Mouse (Mus musculus): ENCODE measurements around the gene Ccp110. TPM values are rescaled to one million over a fixed set of nuclear protein-coding genes. Genes with fewer than 3 reads are reported as not detected.

Gene Ccp110
- 19.6 and 20.9 TPM in 2 replicates for polyA plus RNA-seq (2014; fragmentation: Nextera tagmentation; extraction: Ambion mirVana)

GRCm38 (mm10) chr7:118712228-118713173, at the start of gene Ccp110:
TSS of gene Ccp110 (plus strand) at chr7:118712552.
- ATAC-seq (ENCODE audit: low read depth) = peak; percentile 98
- H3K36me3 ChIP-seq (ENCODE audit: control insufficient read depth, insufficient read depth, low read length) = peaks cover 9% of the 10 kb centered on the region; the same call in 1 of the 2 replicates
- H3K4me3 ChIP-seq (ENCODE audit: low read depth, low read length) = peak within 1 kb of the TSS; percentile 81
- WGBS = under 1% methylated on average over 48 of the region's 48 CpGs
- H3K9me3 ChIP-seq (ENCODE audit: control insufficient read depth, low read length) = no peaks in the 10 kb centered on the region
- H3K9ac ChIP-seq (replicated peaks; ENCODE audit: low read depth, low read length) = peak within 1 kb of the TSS; percentile 67
- no peaks in the 10 kb centered on the region for H3K27me3 ChIP-seq (ENCODE audit: control insufficient read depth, insufficient read depth, low read length)
- peaks cover 10% of the 10 kb centered on the region for H3K4me1 ChIP-seq (ENCODE audit: control insufficient read depth, insufficient read depth, low read length)
- peak within 1 kb of the TSS; percentile 78; the same call in 1 of the 2 replicates for H3K27ac ChIP-seq (ENCODE audit: low read depth, low read length)
- H3K4me2 ChIP-seq (ENCODE audit: low read depth, low read length) = peak within 1 kb of the TSS; percentile 55

GRCm38 (mm10) chr7:118667773-118668172, 44.6 kb upstream of the Ccp110 start:
- Histone ChIP-seq H3K9me3 (ENCODE audit: control insufficient read depth, low read length) (no peaks in the 10 kb centered on the region), H3K9ac (replicated peaks; ENCODE audit: low read depth, low read length) (no peak overlapping the region), H3K36me3 (ENCODE audit: control insufficient read depth, insufficient read depth, low read length) (no peaks in the 10 kb centered on the region), H3K4me1 (ENCODE audit: control insufficient read depth, insufficient read depth, low read length) (no peaks in the 10 kb centered on the region), H3K27me3 (ENCODE audit: control insufficient read depth, insufficient read depth, low read length) (no peaks in the 10 kb centered on the region), H3K4me3 (ENCODE audit: low read depth, low read length) (no peak overlapping the region), H3K27ac (ENCODE audit: low read depth, low read length) (no peak overlapping the region), H3K4me2 (ENCODE audit: low read depth, low read length) (no peak overlapping the region)
- no peak for ATAC-seq (ENCODE audit: low read depth)
- WGBS = 92% methylated on average over 2 of the region's 2 CpGs

DNA sequence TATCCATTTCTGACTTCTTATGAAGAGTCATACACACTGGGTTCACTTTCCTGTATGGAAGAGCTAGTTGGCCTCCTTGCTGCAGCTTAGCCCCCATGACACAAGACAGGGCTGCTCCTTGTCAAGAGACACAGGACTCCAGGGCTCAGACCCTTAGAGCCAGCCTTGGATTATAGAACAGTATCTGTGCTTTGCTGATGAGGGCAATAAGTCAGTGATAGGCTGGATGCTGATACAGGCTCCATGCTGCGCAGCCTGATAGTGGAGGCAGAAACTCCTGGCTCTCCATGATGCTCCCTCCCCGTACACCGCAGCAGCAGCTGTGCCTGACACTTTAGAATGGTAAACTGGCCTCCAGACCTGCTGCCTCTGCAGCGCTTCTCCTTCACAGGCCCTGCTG, 42.2 kb upstream of the Ccp110 start:
- Histone ChIP-seq H3K36me3 (ENCODE audit: control insufficient read depth, insufficient read depth, low read length) (no peaks in the 10 kb centered on the region), H3K9ac (replicated peaks; ENCODE audit: low read depth, low read length) (no peak overlapping the region), H3K4me2 (ENCODE audit: low read depth, low read length) (no peak overlapping the region), H3K27me3 (ENCODE audit: control insufficient read depth, insufficient read depth, low read length) (no peaks in the 10 kb centered on the region), H3K4me1 (ENCODE audit: control insufficient read depth, insufficient read depth, low read length) (no peaks in the 10 kb centered on the region), H3K9me3 (ENCODE audit: control insufficient read depth, low read length) (no peaks in the 10 kb centered on the region), H3K27ac (ENCODE audit: low read depth, low read length) (no peak overlapping the region), H3K4me3 (ENCODE audit: low read depth, low read length) (no peak overlapping the region)
- ATAC-seq (ENCODE audit: low read depth) = no peak
- 75% methylated on average over 4 of the region's 4 CpGs for WGBS

DNA sequence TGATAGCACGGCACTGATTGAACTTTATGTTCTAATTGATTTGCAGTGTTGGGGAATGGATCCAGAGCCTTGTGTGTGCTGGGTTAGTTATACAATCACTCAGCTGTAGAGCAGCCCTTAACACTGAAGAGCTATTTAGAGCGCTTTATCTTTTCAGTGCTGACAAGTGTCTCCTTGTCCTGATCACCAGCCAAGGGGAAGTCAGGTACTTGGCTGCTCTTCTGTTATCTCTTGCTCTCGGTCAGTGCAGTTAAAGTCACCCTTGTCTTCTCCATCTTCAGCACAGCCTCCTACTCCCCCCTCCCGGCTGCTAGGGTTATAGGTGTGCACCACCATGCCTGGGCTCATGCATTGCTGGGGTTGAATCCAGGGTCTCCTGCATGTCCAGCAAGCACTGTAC, 35.5 kb upstream of the Ccp110 start:
- Histone ChIP-seq H3K27ac (ENCODE audit: low read depth, low read length) (no peak overlapping the region), H3K4me1 (ENCODE audit: control insufficient read depth, insufficient read depth, low read length) (no peaks in the 10 kb centered on the region), H3K9ac (replicated peaks; ENCODE audit: low read depth, low read length) (no peak overlapping the region), H3K4me3 (ENCODE audit: low read depth, low read length) (no peak overlapping the region), H3K36me3 (ENCODE audit: control insufficient read depth, insufficient read depth, low read length) (no peaks in the 10 kb centered on the region), H3K9me3 (ENCODE audit: control insufficient read depth, low read length) (no peaks in the 10 kb centered on the region), H3K4me2 (ENCODE audit: low read depth, low read length) (no peak overlapping the region), H3K27me3 (ENCODE audit: control insufficient read depth, insufficient read depth, low read length) (no peaks in the 10 kb centered on the region)
- ATAC-seq (ENCODE audit: low read depth) = no peak
- WGBS = 88% methylated on average over 4 of the region's 4 CpGs

DNA sequence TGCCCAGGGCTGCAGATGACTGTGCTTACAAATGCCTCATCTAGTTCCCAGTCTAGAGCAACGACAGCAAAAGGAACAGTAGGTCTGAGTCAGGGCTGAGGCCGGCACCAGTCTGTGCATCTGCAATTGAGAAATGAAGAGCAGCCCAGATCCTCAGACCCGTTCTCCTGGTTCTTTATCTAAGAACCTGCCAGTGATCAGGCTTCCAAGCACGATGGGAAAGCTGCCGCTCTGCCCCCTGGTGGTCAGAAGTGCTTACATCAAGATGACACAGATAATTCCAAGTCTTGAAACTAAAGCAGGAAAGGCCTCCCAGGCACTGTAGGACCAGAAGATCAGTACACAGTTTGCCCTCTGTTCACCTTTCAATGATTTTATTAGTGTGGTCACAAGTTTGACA, 24.2 kb upstream of the Ccp110 start:
- H3K4me1 ChIP-seq (ENCODE audit: control insufficient read depth, insufficient read depth, low read length) = no peaks in the 10 kb centered on the region
- no peak overlapping the region for H3K9ac ChIP-seq (replicated peaks; ENCODE audit: low read depth, low read length)
- H3K4me3 ChIP-seq (ENCODE audit: low read depth, low read length) = no peak overlapping the region
- peak; percentile 54 for ATAC-seq (ENCODE audit: low read depth)
- no peaks in the 10 kb centered on the region for H3K27me3 ChIP-seq (ENCODE audit: control insufficient read depth, insufficient read depth, low read length)
- H3K4me2 ChIP-seq (ENCODE audit: low read depth, low read length) = no peak overlapping the region
- no peaks in the 10 kb centered on the region for H3K9me3 ChIP-seq (ENCODE audit: control insufficient read depth, low read length)
- peaks cover 36% of the 10 kb centered on the region for H3K36me3 ChIP-seq (ENCODE audit: control insufficient read depth, insufficient read depth, low read length)
- WGBS = 18% methylated on average over 5 of the region's 5 CpGs
- H3K27ac ChIP-seq (ENCODE audit: low read depth, low read length) = no peak overlapping the region

GRCm38 (mm10) chr7:118689088-118689487, 23.3 kb upstream of the Ccp110 start:
- H3K4me1 ChIP-seq (ENCODE audit: control insufficient read depth, insufficient read depth, low read length) = no peaks in the 10 kb centered on the region
- H3K4me2 ChIP-seq (ENCODE audit: low read depth, low read length) = no peak overlapping the region
- no peaks in the 10 kb centered on the region for H3K27me3 ChIP-seq (ENCODE audit: control insufficient read depth, insufficient read depth, low read length)
- H3K4me3 ChIP-seq (ENCODE audit: low read depth, low read length) = no peak overlapping the region
- H3K36me3 ChIP-seq (ENCODE audit: control insufficient read depth, insufficient read depth, low read length) = peaks cover 40% of the 10 kb centered on the region
- ATAC-seq (ENCODE audit: low read depth) = no peak
- H3K27ac ChIP-seq (ENCODE audit: low read depth, low read length) = no peak overlapping the region
- no peak overlapping the region for H3K9ac ChIP-seq (replicated peaks; ENCODE audit: low read depth, low read length)
- 85% methylated on average over 7 of the region's 7 CpGs for WGBS
- H3K9me3 ChIP-seq (ENCODE audit: control insufficient read depth, low read length) = no peaks in the 10 kb centered on the region

- no peaks in the 10 kb centered on the region for H3K4me1 ChIP-seq (ENCODE audit: control insufficient read depth, insufficient read depth, low read length)
- H3K9ac ChIP-seq (replicated peaks; ENCODE audit: low read depth, low read length) = no peak overlapping the region
- H3K27me3 ChIP-seq (ENCODE audit: control insufficient read depth, insufficient read depth, low read length) = no peaks in the 10 kb centered on the region
- H3K9me3 ChIP-seq (ENCODE audit: control insufficient read depth, low read length) = no peaks in the 10 kb centered on the region
- 90% methylated on average over 2 of the region's 2 CpGs for WGBS
- peaks cover 55% of the 10 kb centered on the region for H3K36me3 ChIP-seq (ENCODE audit: control insufficient read depth, insufficient read depth, low read length)
- H3K27ac ChIP-seq (ENCODE audit: low read depth, low read length) = no peak overlapping the region
- no peak overlapping the region for H3K4me3 ChIP-seq (ENCODE audit: low read depth, low read length)
- ATAC-seq (ENCODE audit: low read depth) = no peak
- no peak overlapping the region for H3K4me2 ChIP-seq (ENCODE audit: low read depth, low read length)
These were observed 21.1 kb upstream of the Ccp110 start for GRCm38 (mm10) chr7:118691287-118691686.

- no peaks in the 10 kb centered on the region for H3K9me3 ChIP-seq (ENCODE audit: control insufficient read depth, low read length)
- H3K4me2 ChIP-seq (ENCODE audit: low read depth, low read length) = no peak overlapping the region
- peaks cover 47% of the 10 kb centered on the region for H3K36me3 ChIP-seq (ENCODE audit: control insufficient read depth, insufficient read depth, low read length)
- H3K4me1 ChIP-seq (ENCODE audit: control insufficient read depth, insufficient read depth, low read length) = no peaks in the 10 kb centered on the region
- H3K27me3 ChIP-seq (ENCODE audit: control insufficient read depth, insufficient read depth, low read length) = no peaks in the 10 kb centered on the region
- no peak overlapping the region for H3K27ac ChIP-seq (ENCODE audit: low read depth, low read length)
- WGBS = 97% methylated on average over 6 of the region's 6 CpGs
- H3K4me3 ChIP-seq (ENCODE audit: low read depth, low read length) = no peak overlapping the region
- no peak for ATAC-seq (ENCODE audit: low read depth)
- no peak overlapping the region for H3K9ac ChIP-seq (replicated peaks; ENCODE audit: low read depth, low read length)
These were observed 16.2 kb upstream of the Ccp110 start for GRCm38 (mm10) chr7:118696146-118696545.

DNA sequence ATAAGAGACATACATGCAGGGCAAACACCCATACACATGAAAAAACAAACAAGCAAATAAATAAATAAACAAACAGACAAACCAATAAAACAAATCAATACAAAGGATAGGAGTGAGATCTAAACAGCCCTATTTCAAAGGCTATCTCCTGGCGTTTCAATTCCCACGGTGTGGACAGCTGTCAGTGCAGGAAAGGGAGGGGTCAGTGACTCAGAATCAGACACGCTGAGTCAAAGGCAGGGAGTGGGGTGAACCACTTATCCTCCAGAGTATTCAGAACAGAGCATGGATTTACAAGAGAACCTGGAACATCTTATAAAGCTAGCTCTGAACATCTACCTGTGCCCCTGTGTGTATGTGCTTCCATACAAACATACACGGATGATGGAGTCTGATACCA, 15.2 kb upstream of the Ccp110 start:
- no peak overlapping the region for H3K9ac ChIP-seq (replicated peaks; ENCODE audit: low read depth, low read length)
- peaks cover 43% of the 10 kb centered on the region for H3K36me3 ChIP-seq (ENCODE audit: control insufficient read depth, insufficient read depth, low read length)
- no peak overlapping the region for H3K4me3 ChIP-seq (ENCODE audit: low read depth, low read length)
- no peaks in the 10 kb centered on the region for H3K27me3 ChIP-seq (ENCODE audit: control insufficient read depth, insufficient read depth, low read length)
- no peaks in the 10 kb centered on the region for H3K4me1 ChIP-seq (ENCODE audit: control insufficient read depth, insufficient read depth, low read length)
- H3K27ac ChIP-seq (ENCODE audit: low read depth, low read length) = no peak overlapping the region
- no peak overlapping the region for H3K4me2 ChIP-seq (ENCODE audit: low read depth, low read length)
- no peaks in the 10 kb centered on the region for H3K9me3 ChIP-seq (ENCODE audit: control insufficient read depth, low read length)
- WGBS = 72% methylated on average over 4 of the region's 4 CpGs
- ATAC-seq (ENCODE audit: low read depth) = no peak
